Mouse (Mus musculus) frontal cortex, adult 2 months (tissue): ENCODE data around the gene Sergef. TPM values are rescaled to one million over a fixed set of nuclear protein-coding genes. Genes with fewer than 3 reads are reported as not detected.

Source experiments
- DNase-seq, 2 experiments: peaks; one replicate each; pipeline ENCODE4 v3.0.0; 2022; ENCODE audit warnings: low spot score in 1 of 2; ENCODE audit errors: extremely low spot score in 1 of 2
- polyA plus RNA-seq: library from polyadenylated mRNA; depleted of rRNA; stranded (reverse); fragments of >200 nt; gene quantifications from 2 replicates; pipeline ENCODE4 v1.2.3, GENCODE M21; 2012

The Sergef gene
- polyA plus RNA-seq, 1 experiment, result 50.4 TPM

- peak in 1 of 2 experiments; percentile 41 for DNase-seq
Measured at GRCm38 (mm10) chr7:46509391-46510310, 130.0 kb downstream of the Sergef start.

- peak in 1 of 2 experiments; percentile 16 for DNase-seq
Measured at GRCm38 (mm10) chr7:46508590-46509318, 130.9 kb downstream of the Sergef start.

- DNase-seq, result no peak
Measured at GRCm38 (mm10) chr7:46504157-46504556, 135.4 kb downstream of the Sergef start.

- no peak for DNase-seq
Measured at GRCm38 (mm10) chr7:46502650-46503049, 137.0 kb downstream of the Sergef start.

GRCm38 (mm10) chr7:46501458-46501857 lies 138.1 kb downstream of the Sergef start:
- DNase-seq, result no peak

- no peak for DNase-seq
Measured at GRCm38 (mm10) chr7:46499561-46499960, 140.0 kb downstream of the Sergef start.

- peak in 1 of 2 experiments; percentile 19 for DNase-seq
Measured at GRCm38 (mm10) chr7:46492134-46492678, 147.4 kb downstream of the Sergef start.

- DNase-seq, result no peak
Measured at GRCm38 (mm10) chr7:46487354-46487753, 152.3 kb downstream of the Sergef start.

GRCm38 (mm10) chr7:46486761-46487160 lies 152.8 kb downstream of the Sergef start:
- no peak for DNase-seq

- no peak for DNase-seq
Measured at GRCm38 (mm10) chr7:46484223-46484622, 155.4 kb downstream of the Sergef start.

- no peak for DNase-seq
Measured at GRCm38 (mm10) chr7:46483050-46483449, 156.6 kb downstream of the Sergef start.

- no peak for DNase-seq
Measured at GRCm38 (mm10) chr7:46482099-46482531, 157.5 kb downstream of the Sergef start.

GRCm38 (mm10) chr7:46479793-46480192 lies 159.8 kb downstream of the Sergef start:
- DNase-seq, result peak in 1 of 2 experiments; percentile 40

- DNase-seq, result no peak
Measured at GRCm38 (mm10) chr7:46477456-46477855, 162.2 kb downstream of the Sergef start.

- DNase-seq, result no peak
Measured at GRCm38 (mm10) chr7:46475464-46475863, 164.1 kb downstream of the Sergef start.

GRCm38 (mm10) chr7:46473141-46473540 lies 166.5 kb downstream of the Sergef start:
- DNase-seq, result no peak

GRCm38 (mm10) chr7:46471054-46471737 lies 168.4 kb downstream of the Sergef start:
- DNase-seq, result no peak

GRCm38 (mm10) chr7:46469542-46469941 lies 170.1 kb downstream of the Sergef start:
- no peak for DNase-seq

GRCm38 (mm10) chr7:46466422-46466981 lies 173.1 kb downstream of the Sergef start:
- DNase-seq, result peak in 1 of 2 experiments; percentile 42

- DNase-seq, result no peak
Measured at GRCm38 (mm10) chr7:46463136-46463535, 176.5 kb downstream of the Sergef start.
